Mouse (Mus musculus) adrenal gland, adult 8-10 months (tissue): ENCODE measurements around the gene Gm43720. TPM values are rescaled to one million over a fixed set of nuclear protein-coding genes. Genes with fewer than 3 reads are reported as not detected.

Experiments used
- total RNA-seq, 4 experiments: library from RNA; stranded (reverse); gene quantifications; 2 replicates each; pipeline ENCODE4 v1.2.4; 2022

The Gm43720 gene
- total RNA-seq, 4 experiments from 2014 or later, result not detected

Other genes starting within 250 kb of the Gm43720 start
- gene Smok3c, start 226.8 kb downstream of the Gm43720 start, total RNA-seq, result not detected
- 10 to 100 TPM; 39.6 to 51.4 (median 47.6) TPM for gene Zkscan1, start 194.9 kb downstream of the Gm43720 start, total RNA-seq
- 10 to 100 TPM; 16.7 to 18.8 (median 17.1) TPM for gene Zscan21, start 163.1 kb downstream of the Gm43720 start, total RNA-seq
- 10 to 100 TPM; 12.9 to 18.5 (median 16.1) TPM for gene Zfp113, start 124.2 kb downstream of the Gm43720 start, total RNA-seq
- gene Cops6, start 118.9 kb downstream of the Gm43720 start, total RNA-seq, result 100 to 1,000 TPM; 123 to 142 (median 139) TPM
- gene Ap4m1, start 108.0 kb downstream of the Gm43720 start, total RNA-seq, result 10 to 100 TPM; 19.5 to 34.6 (median 27.6) TPM
- gene Mcm7, start 107.5 kb downstream of the Gm43720 start, total RNA-seq, result 10 to 100 TPM; 26.2 to 40.7 (median 32.4) TPM
- gene Taf6, start 92.5 kb downstream of the Gm43720 start, total RNA-seq, result 10 to 100 TPM; 42.4 to 62.7 (median 51.4) TPM
- 10 to 100 TPM; 23.8 to 34.5 (median 27.8) TPM for gene Cnpy4, start 92.5 kb downstream of the Gm43720 start, total RNA-seq
- gene Mblac1, start 85.6 kb downstream of the Gm43720 start, total RNA-seq, result 10 to 100 TPM; 10.4 to 15.0 (median 11.7) TPM
- under 1 TPM; 0.14 to 0.91 (median 0.52) TPM for gene Nxpe5, start 54.1 kb downstream of the Gm43720 start, total RNA-seq
- 100 to 1,000 TPM in 2 of 4 experiments, 10 to 100 TPM in 2; 86.5 to 106 (median 99.5) TPM for gene Lamtor4, start 24.5 kb downstream of the Gm43720 start, total RNA-seq
- gene BC037034, start 15.9 kb downstream of the Gm43720 start, total RNA-seq, result 10 to 100 TPM; 22.7 to 48.4 (median 37.4) TPM
- gene Gal3st4, start 7.1 kb downstream of the Gm43720 start, total RNA-seq, result under 1 TPM in 2 of 4 experiments, not detected in 2; 0.17 to 0.38 TPM
- 1 to 10 TPM in 2 of 4 experiments, under 1 TPM in 2; 0.38 to 1.3 (median 0.97) TPM for gene Gpc2, start within 50 bp of the Gm43720 start, total RNA-seq
- under 1 TPM in 3 of 4 experiments, not detected in 1; 0.08 to 0.35 (median 0.09) TPM for gene Stag3, start 282 bp upstream of the Gm43720 start, total RNA-seq
- under 1 TPM; 0.29 to 1.00 (median 0.50) TPM for gene Pvrig, start 62.0 kb upstream of the Gm43720 start, total RNA-seq
- 10 to 100 TPM in 2 of 4 experiments, 1 to 10 TPM in 2; 8.0 to 16.0 (median 12.2) TPM for gene Zfp157, start 161.5 kb upstream of the Gm43720 start, total RNA-seq